Mouse (Mus musculus): Measurements from ENCODE around the gene Lingo4. TPM values are rescaled to one million over a fixed set of nuclear protein-coding genes. Genes with fewer than 3 reads are reported as not detected.

The Lingo4 gene
- polyA plus RNA-seq, 1 experiment from 2014 or later: 0.32 TPM

DNA sequence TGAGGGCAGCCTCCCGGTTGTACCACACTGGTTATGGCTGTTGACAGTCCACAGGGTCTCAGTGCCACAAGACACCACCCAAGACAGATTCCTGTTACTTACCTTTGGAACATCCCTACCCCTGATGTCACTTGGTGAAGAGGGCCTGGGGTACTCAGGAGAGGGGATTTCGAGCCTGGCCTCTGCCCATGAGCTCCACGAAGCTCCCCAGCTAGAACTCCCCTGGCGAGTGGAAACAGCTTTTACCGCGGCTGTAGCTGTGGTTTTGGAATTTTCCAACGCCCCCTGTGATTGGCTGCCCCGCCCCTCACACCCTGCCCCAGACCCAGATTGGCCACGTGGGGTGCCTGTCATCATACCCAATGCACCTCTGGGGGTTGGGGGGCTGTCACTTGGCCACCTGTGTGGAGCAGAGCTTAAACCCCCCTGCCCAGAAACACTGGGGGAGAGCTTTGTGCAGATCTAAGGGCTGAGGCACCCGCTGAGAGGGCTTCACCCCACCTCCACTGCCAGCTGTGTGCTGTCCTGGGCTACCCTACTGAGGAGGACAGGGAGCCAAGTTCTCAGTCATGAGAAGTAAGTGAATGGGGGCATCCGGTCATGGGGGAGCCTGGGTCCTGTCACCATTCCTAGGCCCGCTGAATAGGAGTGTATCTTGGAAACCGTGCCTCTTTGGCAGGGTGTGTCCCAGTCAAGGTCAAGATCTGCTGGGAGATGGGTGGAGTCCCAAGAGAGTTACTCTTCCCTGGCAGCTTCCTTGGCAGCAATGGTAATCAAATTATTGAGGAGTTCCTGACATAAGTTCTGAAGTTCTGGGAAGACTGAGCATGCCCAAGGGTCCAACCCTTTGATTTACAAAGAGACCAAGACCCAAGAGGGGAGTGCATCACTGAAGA is 21.0 kb upstream of the Lingo4 start:
- Histone ChIP-seq H3K4me1 (replicated peaks; ENCODE audit: control insufficient read depth, insufficient read depth, low read length) (peaks cover 5% of the 10 kb centered on the region; the same call in 1 of the 2 replicates), H3K27ac (ENCODE audit: low read depth, low read length) (no peak overlapping the region), H3K4me3 (ENCODE audit: low read depth, low read length) (no peak overlapping the region), H3K27me3 (ENCODE audit: control insufficient read depth, insufficient read depth, low read length) (no peaks in the 10 kb centered on the region), H3K9me3 (ENCODE audit: control insufficient read depth, low read length) (no peaks in the 10 kb centered on the region), H3K4me2 (replicated peaks; ENCODE audit: low read depth, low read length) (no peak overlapping the region), H3K36me3 (ENCODE audit: control insufficient read depth, insufficient read depth, low read length) (no peaks in the 10 kb centered on the region), H3K9ac (ENCODE audit: low read depth, low read length) (no peak overlapping the region)
- 18% methylated on average over 13 of the region's 13 CpGs for WGBS
- no peak for DNase-seq (ENCODE audit: low spot score)
- ATAC-seq (ENCODE audit: low FRiP score): no peak

- no peaks in the 10 kb centered on the region for H3K27me3 ChIP-seq (ENCODE audit: control insufficient read depth, insufficient read depth, low read length)
- no peaks in the 10 kb centered on the region for H3K9me3 ChIP-seq (ENCODE audit: control insufficient read depth, low read length)
- no peak overlapping the region for H3K4me2 ChIP-seq (replicated peaks; ENCODE audit: low read depth, low read length)
- WGBS: 23% methylated on average over 9 of the region's 9 CpGs
- ATAC-seq (ENCODE audit: low FRiP score) (no peak), DNase-seq (ENCODE audit: low spot score) (no peak)
- no peaks in the 10 kb centered on the region for H3K36me3 ChIP-seq (ENCODE audit: control insufficient read depth, insufficient read depth, low read length)
- H3K4me1 ChIP-seq (replicated peaks; ENCODE audit: control insufficient read depth, insufficient read depth, low read length): no peaks in the 10 kb centered on the region; the same call in 1 of the 2 replicates
- H3K9ac ChIP-seq (ENCODE audit: low read depth, low read length): no peak overlapping the region
- no peak overlapping the region for H3K27ac ChIP-seq (ENCODE audit: low read depth, low read length)
- H3K4me3 ChIP-seq (ENCODE audit: low read depth, low read length): no peak overlapping the region
These were observed 18.3 kb upstream of the Lingo4 start for GRCm38 (mm10) chr3:94379831-94380510.

DNA sequence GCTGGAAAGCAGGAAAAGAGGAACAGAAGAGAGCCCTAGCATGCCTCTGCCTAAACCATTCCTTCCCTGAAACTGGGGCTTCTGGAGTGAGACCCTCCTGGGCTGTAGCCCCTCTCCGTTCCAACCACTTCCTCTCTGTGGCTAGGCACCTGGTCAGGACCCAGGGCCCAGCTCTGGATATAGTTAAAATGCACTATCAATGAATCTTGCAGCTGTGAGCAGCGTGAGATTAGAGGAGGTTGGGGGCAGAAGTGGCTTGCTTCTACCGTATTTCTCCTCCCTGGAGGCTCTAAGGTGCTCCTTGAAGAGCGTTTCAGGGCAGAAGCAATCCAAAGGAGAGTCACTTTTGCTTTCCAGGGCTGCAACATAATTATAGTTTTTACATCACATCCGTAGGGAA is 16.0 kb upstream of the Lingo4 start:
- Histone ChIP-seq H3K9ac (ENCODE audit: low read depth, low read length) (no peak overlapping the region), H3K27me3 (ENCODE audit: control insufficient read depth, insufficient read depth, low read length) (no peaks in the 10 kb centered on the region), H3K27ac (ENCODE audit: low read depth, low read length) (no peak overlapping the region), H3K36me3 (ENCODE audit: control insufficient read depth, insufficient read depth, low read length) (no peaks in the 10 kb centered on the region), H3K4me2 (replicated peaks; ENCODE audit: low read depth, low read length) (no peak overlapping the region), H3K9me3 (ENCODE audit: control insufficient read depth, low read length) (no peaks in the 10 kb centered on the region), H3K4me3 (ENCODE audit: low read depth, low read length) (no peak overlapping the region), H3K4me1 (replicated peaks; ENCODE audit: control insufficient read depth, insufficient read depth, low read length) (no peaks in the 10 kb centered on the region)
- DNase-seq (ENCODE audit: low spot score) (no peak), ATAC-seq (ENCODE audit: low FRiP score) (no peak)
- 80% methylated on average over 5 of the region's 5 CpGs for WGBS

DNA sequence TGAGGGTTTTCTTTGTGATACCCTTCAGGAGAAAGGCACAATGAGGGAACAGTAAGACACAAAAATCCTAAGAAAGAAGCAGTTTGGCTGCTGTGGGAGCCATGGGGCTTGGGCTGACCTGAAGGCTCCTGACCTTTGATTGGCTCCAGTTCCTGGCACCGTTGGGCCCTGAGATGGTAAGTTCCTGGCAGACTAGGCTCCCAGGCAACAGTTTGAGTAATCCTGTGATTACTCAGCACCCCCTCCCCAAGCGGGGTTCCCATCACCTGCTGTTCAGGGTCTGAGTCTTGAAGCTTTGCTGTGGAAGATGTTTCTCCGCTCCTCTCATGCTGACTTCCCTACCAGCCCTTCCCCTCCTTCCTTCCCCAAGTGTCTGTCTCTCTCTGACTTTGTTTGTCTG is 14.8 kb upstream of the Lingo4 start:
- no peaks in the 10 kb centered on the region for H3K9me3 ChIP-seq (ENCODE audit: control insufficient read depth, low read length)

GRCm38 (mm10) chr3:94386671-94387070 is 11.6 kb upstream of the Lingo4 start:
- WGBS: 67% methylated on average over 4 of the region's 4 CpGs
- Histone ChIP-seq H3K9me3 (ENCODE audit: control insufficient read depth, low read length) (no peaks in the 10 kb centered on the region), H3K4me2 (replicated peaks; ENCODE audit: low read depth, low read length) (no peak overlapping the region), H3K27me3 (ENCODE audit: control insufficient read depth, insufficient read depth, low read length) (no peaks in the 10 kb centered on the region), H3K4me3 (ENCODE audit: low read depth, low read length) (no peak overlapping the region), H3K36me3 (ENCODE audit: control insufficient read depth, insufficient read depth, low read length) (no peaks in the 10 kb centered on the region), H3K27ac (ENCODE audit: low read depth, low read length) (no peak overlapping the region), H3K4me1 (replicated peaks; ENCODE audit: control insufficient read depth, insufficient read depth, low read length) (no peaks in the 10 kb centered on the region), H3K9ac (ENCODE audit: low read depth, low read length) (no peak overlapping the region)
- DNase-seq (ENCODE audit: low spot score) (no peak), ATAC-seq (ENCODE audit: low FRiP score) (no peak)

More for the DNA sequence above, 14.8 kb upstream of the Lingo4 start:
- no peak for DNase-seq (ENCODE audit: low spot score)
- Histone ChIP-seq H3K4me1 (replicated peaks; ENCODE audit: control insufficient read depth, insufficient read depth, low read length) (no peaks in the 10 kb centered on the region), H3K9ac (ENCODE audit: low read depth, low read length) (no peak overlapping the region), H3K4me3 (ENCODE audit: low read depth, low read length) (no peak overlapping the region), H3K27ac (ENCODE audit: low read depth, low read length) (no peak overlapping the region), H3K27me3 (ENCODE audit: control insufficient read depth, insufficient read depth, low read length) (no peaks in the 10 kb centered on the region), H3K36me3 (ENCODE audit: control insufficient read depth, insufficient read depth, low read length) (no peaks in the 10 kb centered on the region), H3K4me2 (replicated peaks; ENCODE audit: low read depth, low read length) (no peak overlapping the region)
- WGBS: 64% methylated on average over 3 of the region's 3 CpGs
- no peak for ATAC-seq (ENCODE audit: low FRiP score)

DNA sequence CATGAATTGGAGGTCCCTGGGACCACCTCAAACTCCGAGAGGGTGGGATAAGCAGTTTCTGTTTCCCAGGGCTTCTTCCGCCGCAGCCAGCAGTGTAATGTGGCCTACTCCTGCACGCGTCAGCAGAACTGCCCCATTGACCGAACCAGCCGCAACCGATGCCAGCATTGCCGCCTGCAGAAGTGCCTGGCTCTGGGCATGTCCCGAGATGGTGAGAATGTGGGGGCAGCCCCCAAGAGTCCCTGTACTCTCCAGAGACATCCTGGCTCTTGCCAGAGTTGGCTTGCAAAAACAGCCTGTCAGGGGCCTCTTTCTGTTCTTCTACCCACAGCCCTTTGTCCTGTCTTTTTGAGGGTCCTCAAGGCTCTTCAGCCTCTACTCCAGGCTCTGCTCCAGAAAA is 10.9 kb upstream of the Lingo4 start:
- Histone ChIP-seq H3K4me2 (replicated peaks; ENCODE audit: low read depth, low read length) (no peak overlapping the region), H3K4me1 (replicated peaks; ENCODE audit: control insufficient read depth, insufficient read depth, low read length) (no peaks in the 10 kb centered on the region), H3K27ac (ENCODE audit: low read depth, low read length) (no peak overlapping the region), H3K9ac (ENCODE audit: low read depth, low read length) (no peak overlapping the region), H3K36me3 (ENCODE audit: control insufficient read depth, insufficient read depth, low read length) (no peaks in the 10 kb centered on the region), H3K9me3 (ENCODE audit: control insufficient read depth, low read length) (no peaks in the 10 kb centered on the region), H3K27me3 (ENCODE audit: control insufficient read depth, insufficient read depth, low read length) (no peaks in the 10 kb centered on the region), H3K4me3 (ENCODE audit: low read depth, low read length) (no peak overlapping the region)
- DNase-seq (ENCODE audit: low spot score): no peak
- WGBS: 91% methylated on average over 10 of the region's 10 CpGs
- ATAC-seq (ENCODE audit: low FRiP score): no peak

- H3K27me3 ChIP-seq (ENCODE audit: control insufficient read depth, insufficient read depth, low read length): no peaks in the 10 kb centered on the region
- H3K4me1 ChIP-seq (replicated peaks; ENCODE audit: control insufficient read depth, insufficient read depth, low read length): no peaks in the 10 kb centered on the region
- ATAC-seq (ENCODE audit: low FRiP score) (no peak), DNase-seq (ENCODE audit: low spot score) (no peak)
- H3K36me3 ChIP-seq (ENCODE audit: control insufficient read depth, insufficient read depth, low read length): no peaks in the 10 kb centered on the region
- no peak overlapping the region for H3K9ac ChIP-seq (ENCODE audit: low read depth, low read length)
- no peak overlapping the region for H3K27ac ChIP-seq (ENCODE audit: low read depth, low read length)
- no peak overlapping the region for H3K4me2 ChIP-seq (replicated peaks; ENCODE audit: low read depth, low read length)
- 84% methylated on average over 5 of the region's 5 CpGs for WGBS
- H3K4me3 ChIP-seq (ENCODE audit: low read depth, low read length): no peak overlapping the region
- no peaks in the 10 kb centered on the region for H3K9me3 ChIP-seq (ENCODE audit: control insufficient read depth, low read length)
These were observed 10.3 kb upstream of the Lingo4 start for GRCm38 (mm10) chr3:94388047-94388446.

DNA sequence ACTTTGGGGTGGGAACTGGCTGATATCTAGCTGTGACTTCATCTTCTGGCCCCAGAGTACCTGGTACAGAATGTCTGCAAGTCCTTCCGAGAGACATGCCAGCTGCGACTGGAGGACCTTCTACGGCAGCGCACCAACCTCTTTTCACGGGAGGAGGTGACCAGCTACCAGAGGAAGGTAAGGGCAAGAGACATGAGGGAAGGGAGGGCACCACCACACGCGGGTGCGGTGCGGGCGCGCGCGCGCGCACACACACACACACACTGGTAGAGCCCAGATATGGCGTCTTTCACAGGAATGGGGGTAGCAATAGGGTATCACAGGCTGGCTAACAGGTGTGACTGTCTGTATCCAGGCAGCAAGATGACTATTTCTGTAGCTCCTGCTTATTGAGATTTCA is 8.9 kb upstream of the Lingo4 start:
- H3K9ac ChIP-seq (ENCODE audit: low read depth, low read length): no peak overlapping the region
- no peaks in the 10 kb centered on the region for H3K9me3 ChIP-seq (ENCODE audit: control insufficient read depth, low read length)
- H3K27me3 ChIP-seq (ENCODE audit: control insufficient read depth, insufficient read depth, low read length): no peaks in the 10 kb centered on the region
- no peak overlapping the region for H3K4me3 ChIP-seq (ENCODE audit: low read depth, low read length)
- DNase-seq (ENCODE audit: low spot score) (no peak), ATAC-seq (ENCODE audit: low FRiP score) (no peak)
- no peak overlapping the region for H3K27ac ChIP-seq (ENCODE audit: low read depth, low read length)
- 95% methylated on average over 16 of the region's 16 CpGs for WGBS
- no peaks in the 10 kb centered on the region for H3K36me3 ChIP-seq (ENCODE audit: control insufficient read depth, insufficient read depth, low read length)
- no peaks in the 10 kb centered on the region for H3K4me1 ChIP-seq (replicated peaks; ENCODE audit: control insufficient read depth, insufficient read depth, low read length)
- no peak overlapping the region for H3K4me2 ChIP-seq (replicated peaks; ENCODE audit: low read depth, low read length)

GRCm38 (mm10) chr3:94391001-94391400 is 7.3 kb upstream of the Lingo4 start:
- Histone ChIP-seq H3K9ac (ENCODE audit: low read depth, low read length) (no peak overlapping the region), H3K9me3 (ENCODE audit: control insufficient read depth, low read length) (no peaks in the 10 kb centered on the region), H3K27ac (ENCODE audit: low read depth, low read length) (no peak overlapping the region), H3K27me3 (ENCODE audit: control insufficient read depth, insufficient read depth, low read length) (no peaks in the 10 kb centered on the region), H3K4me2 (replicated peaks; ENCODE audit: low read depth, low read length) (no peak overlapping the region), H3K36me3 (ENCODE audit: control insufficient read depth, insufficient read depth, low read length) (no peaks in the 10 kb centered on the region), H3K4me3 (ENCODE audit: low read depth, low read length) (no peak overlapping the region), H3K4me1 (replicated peaks; ENCODE audit: control insufficient read depth, insufficient read depth, low read length) (no peaks in the 10 kb centered on the region)
- 80% methylated on average over 5 of the region's 5 CpGs for WGBS
- ATAC-seq (ENCODE audit: low FRiP score) (no peak), DNase-seq (ENCODE audit: low spot score) (no peak)

Measured in hindbrain, embryonic 11.5 days (tissue).